Mouse (Mus musculus) neural tube, embryonic 14.5 days (tissue): Measurements from ENCODE around the gene Wfdc5. TPM values are rescaled to one million over a fixed set of nuclear protein-coding genes. Genes with fewer than 3 reads are reported as not detected.
"Not testable (repeated sequence)": the region's sequence is repeated elsewhere in the genome, so short reads cannot be mapped to it uniquely, and the experiment has no call there.

Experiments used
- ATAC-seq: fragments of 200-750 bp; cut with Nextera tagmentation; 2 replicates; pipeline ENCODE4 v1.8.0; 2017; ENCODE audit warnings: low read depth, mild to moderate bottlenecking, moderate TSS enrichment, moderate library complexity
- H3K27ac ChIP-seq: fragments of 300-500 bp; sonication (generic); 2 replicates; pipeline ENCODE4 v1.5.1; 2014; ENCODE audit warnings: low read depth, mild to moderate bottlenecking, control low read depth, low read length, moderate library complexity, mixed read lengths
- H3K27me3 ChIP-seq: fragments of 300-500 bp; sonication (generic); 2 replicates; pipeline ENCODE4 v1.6.1; 2014; ENCODE audit warnings: low read length; ENCODE audit not compliant: control insufficient read depth, insufficient read depth
- H3K36me3 ChIP-seq: fragments of 300-500 bp; sonication (generic); 2 replicates; pipeline ENCODE4 v1.6.1; 2014; ENCODE audit warnings: low read length, mixed read lengths; ENCODE audit not compliant: control insufficient read depth, insufficient read depth
- H3K4me1 ChIP-seq: fragments of 300-500 bp; sonication (generic); 2 replicates; pipeline ENCODE4 v1.6.1; 2014; ENCODE audit warnings: low read length; ENCODE audit not compliant: control insufficient read depth, insufficient read depth
- H3K4me2 ChIP-seq: fragments of 300-500 bp; sonication (generic); 2 replicates; pipeline ENCODE4 v1.6.1; 2014; ENCODE audit warnings: mild to moderate bottlenecking, low read depth, low read length, control low read depth
- H3K4me3 ChIP-seq: fragments of 300-500 bp; sonication (generic); 2 replicates; pipeline ENCODE4 v1.5.1; 2014; ENCODE audit warnings: low read depth, low read length, control low read depth, mixed read lengths
- H3K9ac ChIP-seq: fragments of 300-500 bp; sonication (generic); replicated peaks from 2 replicates; pipeline ENCODE4 v1.6.1; 2014; ENCODE audit warnings: low read depth, mild to moderate bottlenecking, control low read depth, low read length, mixed read lengths
- H3K9me3 ChIP-seq: fragments of 300-500 bp; sonication (generic); 2 replicates; pipeline ENCODE4 v1.6.1; 2016; ENCODE audit warnings: low read length; ENCODE audit not compliant: control insufficient read depth
- WGBS: fragments of 180-500 bp; shearing (Covaris S2); extraction: QIAGEN DNeasy Blood & Tissue Kit; methylation state at CpG from one replicate; pipeline ENCODE4 v1.1.7; 2014; 5-methylcytosine and 5-hydroxymethylcytosine counted together
- polyA plus RNA-seq: library from polyadenylated mRNA; unstranded; fragments of >200 nt; fragmentation: Nextera tagmentation; extraction: Ambion mirVana; gene quantifications from 2 replicates; pipeline ENCODE4 v1.2.1, GENCODE M21; 2014

Gene Wfdc5
- polyA plus RNA-seq: not detected in 2 replicates

- Histone ChIP-seq H3K4me1 (no peaks in the 10 kb centered on the region), H3K27ac (no peak within 1 kb of the TSS), H3K36me3 (no peaks in the 10 kb centered on the region), H3K27me3 (no peaks in the 10 kb centered on the region), H3K4me2 (no peak within 1 kb of the TSS), H3K9me3 (no peaks in the 10 kb centered on the region), H3K9ac (no peak within 1 kb of the TSS), H3K4me3 (no peak within 1 kb of the TSS)
- ATAC-seq: no peak
- 87% methylated on average over 7 of the region's 7 CpGs for WGBS
Measured at GRCm38 (mm10) chr2:164182692-164183255, at the start of gene Wfdc5. TSS of gene Wfdc5 (minus strand) at chr2:164182742.

- no peaks in the 10 kb centered on the region for H3K36me3 ChIP-seq
- H3K9ac ChIP-seq: no peak overlapping the region
- no peak overlapping the region for H3K4me2 ChIP-seq
- no peak for ATAC-seq
- no peak overlapping the region for H3K27ac ChIP-seq
- H3K4me1 ChIP-seq: no peaks in the 10 kb centered on the region
- H3K9me3 ChIP-seq: no peaks in the 10 kb centered on the region
- no peak overlapping the region for H3K4me3 ChIP-seq
- H3K27me3 ChIP-seq: no peaks in the 10 kb centered on the region
- 88% methylated on average over 8 of the region's 8 CpGs for WGBS
Measured at GRCm38 (mm10) chr2:164228361-164229070, 46.0 kb upstream of the Wfdc5 start.

- H3K36me3 ChIP-seq: no peaks in the 10 kb centered on the region
- no peak within 1 kb of the TSS for H3K4me2 ChIP-seq
- H3K4me1 ChIP-seq: no peaks in the 10 kb centered on the region
- no peak for ATAC-seq
- no peak within 1 kb of the TSS for H3K27ac ChIP-seq
- H3K9me3 ChIP-seq: no peaks in the 10 kb centered on the region
- no peak within 1 kb of the TSS for H3K4me3 ChIP-seq
- WGBS: 82% methylated on average over 11 of the region's 11 CpGs
- H3K27me3 ChIP-seq: no peaks in the 10 kb centered on the region
- no peak within 1 kb of the TSS for H3K9ac ChIP-seq
Measured at GRCm38 (mm10) chr2:164221522-164221921, 39.0 kb upstream of the Wfdc5 start, which contains the start of gene Wfdc15b. TSS of gene Wfdc15b (minus strand) at chr2:164221660.

GRCm38 (mm10) chr2:164219295-164219694 lies 36.8 kb upstream of the Wfdc5 start:
- ATAC-seq: no peak
- Histone ChIP-seq H3K4me3 (no peak overlapping the region), H3K36me3 (no peaks in the 10 kb centered on the region), H3K27ac (no peak overlapping the region), H3K27me3 (no peaks in the 10 kb centered on the region), H3K9ac (no peak overlapping the region), H3K4me1 (no peaks in the 10 kb centered on the region), H3K9me3 (no peaks in the 10 kb centered on the region), H3K4me2 (no peak overlapping the region)
- 82% methylated on average over 9 of the region's 9 CpGs for WGBS

GRCm38 (mm10) chr2:164212711-164213110 lies 30.2 kb upstream of the Wfdc5 start:
- H3K27me3 ChIP-seq: no peaks in the 10 kb centered on the region
- ATAC-seq: no peak
- 86% methylated on average over 5 of the region's 5 CpGs for WGBS

GRCm38 (mm10) chr2:164210892-164211291 lies 28.4 kb upstream of the Wfdc5 start:
- Histone ChIP-seq H3K36me3 (no peaks in the 10 kb centered on the region), H3K27ac (no peak overlapping the region), H3K27me3 (no peaks in the 10 kb centered on the region), H3K4me2 (no peak overlapping the region), H3K9ac (no peak overlapping the region), H3K9me3 (no peaks in the 10 kb centered on the region), H3K4me3 (no peak overlapping the region), H3K4me1 (no peaks in the 10 kb centered on the region)
- ATAC-seq: no peak
- 92% methylated on average over 4 of the region's 4 CpGs for WGBS

More at GRCm38 (mm10) chr2:164212711-164213110, 30.2 kb upstream of the Wfdc5 start:
- no peaks in the 10 kb centered on the region for H3K36me3 ChIP-seq
- H3K27ac ChIP-seq: no peak overlapping the region
- no peak overlapping the region for H3K4me3 ChIP-seq
- no peaks in the 10 kb centered on the region for H3K9me3 ChIP-seq
- no peaks in the 10 kb centered on the region for H3K4me1 ChIP-seq
- no peak overlapping the region for H3K4me2 ChIP-seq
- no peak overlapping the region for H3K9ac ChIP-seq

- H3K4me2 ChIP-seq: no peak overlapping the region
- no peak for ATAC-seq
- H3K27ac ChIP-seq: no peak overlapping the region
- H3K4me3 ChIP-seq: no peak overlapping the region
- no peak overlapping the region for H3K9ac ChIP-seq
- no peaks in the 10 kb centered on the region for H3K9me3 ChIP-seq
- H3K4me1 ChIP-seq: no peaks in the 10 kb centered on the region
- 85% methylated on average over 4 of the region's 4 CpGs for WGBS
- no peaks in the 10 kb centered on the region for H3K36me3 ChIP-seq
- no peaks in the 10 kb centered on the region for H3K27me3 ChIP-seq
Measured at GRCm38 (mm10) chr2:164206676-164207075, 24.1 kb upstream of the Wfdc5 start.

- H3K9ac ChIP-seq, H3K4me2 ChIP-seq, H3K36me3 ChIP-seq, H3K4me1 ChIP-seq, ATAC-seq, H3K9me3 ChIP-seq, H3K27ac ChIP-seq, H3K4me3 ChIP-seq, H3K27me3 ChIP-seq: not testable (repeated sequence)
- 92% methylated on average over 10 of the region's 10 CpGs for WGBS
Measured at GRCm38 (mm10) chr2:164206011-164206410, 23.5 kb upstream of the Wfdc5 start.

- H3K4me1 ChIP-seq: no peaks in the 10 kb centered on the region
- H3K9me3 ChIP-seq: no peaks in the 10 kb centered on the region
- no peak within 1 kb of the TSS for H3K27ac ChIP-seq
- 82% methylated on average over 20 of the region's 20 CpGs for WGBS
- ATAC-seq: no peak
- no peak within 1 kb of the TSS for H3K4me3 ChIP-seq
- no peaks in the 10 kb centered on the region for H3K27me3 ChIP-seq
- H3K9ac ChIP-seq: no peak within 1 kb of the TSS
- H3K4me2 ChIP-seq: no peak within 1 kb of the TSS
- H3K36me3 ChIP-seq: no peaks in the 10 kb centered on the region
Measured at GRCm38 (mm10) chr2:164199626-164200327, 17.2 kb upstream of the Wfdc5 start, which contains the start of gene Wfdc15a. TSS of gene Wfdc15a (minus strand) at chr2:164200130.
